Mouse (Mus musculus) E14TG2a.4 (cell line): ENCODE results near the gene Chuk.
"Not testable (repeated sequence)": the region's sequence is repeated elsewhere in the genome, so short reads cannot be mapped to it uniquely, and the experiment has no call there.

Experiments
- CTCF ChIP-seq: conservative IDR thresholded peaks from 2 replicates; pipeline ENCODE4 v1.5.1; 2014; ENCODE audit warnings: low read length
- NANOG ChIP-seq: IDR thresholded peaks from 2 replicates; pipeline ENCODE4 v1.6.1; 2014; ENCODE audit warnings: borderline replicate concordance, low read length, mixed read lengths
- POU5F1 ChIP-seq: IDR thresholded peaks from 2 replicates; pipeline ENCODE4 v1.6.1; 2014; ENCODE audit warnings: low read length, borderline replicate concordance

GRCm38 (mm10) chr19:44120686-44121085 lies 13.4 kb upstream of the Chuk start:
- TF ChIP-seq CTCF, NANOG, POU5F1: not testable (repeated sequence)
